Mouse (Mus musculus) hindbrain, embryonic 15.5 days (tissue): Measurements from ENCODE around the gene Krtap9-3. TPM values are rescaled to one million over a fixed set of nuclear protein-coding genes. Genes with fewer than 3 reads are reported as not detected.
"Not testable (repeated sequence)": the region's sequence is repeated elsewhere in the genome, so short reads cannot be mapped to it uniquely, and the experiment has no call there.

Experiments used
- ATAC-seq: fragments of 200-750 bp; cut with Nextera tagmentation; 2 replicates; pipeline ENCODE4 v1.8.0; 2017; ENCODE audit warnings: low read depth, moderate number of reproducible peaks, moderate TSS enrichment; ENCODE audit not compliant: low FRiP score
- H3K27ac ChIP-seq: fragments of 300-500 bp; sonication (generic); replicated peaks from 2 replicates; pipeline ENCODE4 v1.5.1; 2015; ENCODE audit warnings: mild to moderate bottlenecking, inconsistent platforms
- H3K27me3 ChIP-seq: fragments of 300-500 bp; sonication (generic); 2 replicates; pipeline ENCODE4 v1.6.1; 2015; ENCODE audit warnings: control low read depth, inconsistent platforms
- H3K36me3 ChIP-seq: fragments of 300-500 bp; sonication (generic); 2 replicates; pipeline ENCODE4 v1.6.1; 2015; ENCODE audit warnings: control low read depth, inconsistent platforms
- H3K4me1 ChIP-seq: fragments of 300-500 bp; sonication (generic); replicated peaks from 2 replicates; pipeline ENCODE4 v1.6.1; 2015; ENCODE audit warnings: control low read depth, inconsistent platforms
- H3K4me2 ChIP-seq: fragments of 300-500 bp; sonication (generic); 2 replicates; pipeline ENCODE4 v1.6.1; 2015; ENCODE audit warnings: moderate library complexity, mild to moderate bottlenecking, inconsistent platforms
- H3K4me3 ChIP-seq: fragments of 300-500 bp; sonication (generic); 2 replicates; pipeline ENCODE4 v1.5.1; 2015; ENCODE audit warnings: mild to moderate bottlenecking, inconsistent platforms
- H3K9ac ChIP-seq: fragments of 300-500 bp; sonication (generic); 2 replicates; pipeline ENCODE4 v1.6.1; 2015; ENCODE audit warnings: inconsistent platforms
- H3K9me3 ChIP-seq: fragments of 300-500 bp; sonication (generic); 2 replicates; pipeline ENCODE4 v1.6.1; 2016; ENCODE audit warnings: control low read depth, inconsistent platforms
- WGBS: fragments of 180-500 bp; shearing (Covaris S2); methylation state at CpG from one replicate; pipeline ENCODE4 v1.1.7; 2015; 5-methylcytosine and 5-hydroxymethylcytosine counted together
- polyA plus RNA-seq: library from polyadenylated mRNA; unstranded; fragments of >200 nt; fragmentation: Nextera tagmentation; extraction: Ambion mirVana; gene quantifications from 2 replicates; pipeline ENCODE4 v1.2.1, GENCODE M21; 2015

Gene Krtap9-3
- polyA plus RNA-seq, 1 experiment from 2014 or later = not detected

DNA sequence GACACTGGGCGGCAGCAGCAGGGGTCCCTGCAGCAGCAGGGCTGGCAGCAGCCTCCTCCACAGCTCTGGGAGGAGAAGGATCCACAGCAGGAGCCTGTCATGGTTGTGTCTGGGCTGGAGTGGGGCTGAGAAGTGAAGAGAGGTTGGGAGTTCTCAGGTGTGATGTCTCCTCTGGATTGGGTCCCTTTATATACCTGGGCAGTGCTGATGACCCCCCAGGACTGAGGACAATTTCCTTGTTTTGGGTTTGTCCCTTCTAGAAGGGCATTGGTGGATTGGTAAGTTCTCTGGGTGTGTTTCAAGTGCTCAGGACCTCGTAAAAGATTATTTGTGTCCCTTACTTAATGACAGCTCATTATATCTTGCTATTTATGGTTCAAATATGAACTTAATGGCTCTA lies 12.2 kb upstream of the Krtap9-3 start, which contains the start of gene Gm11937:
TSS of gene Gm11937 (minus strand) at position 101 of the 400 bp plus-strand sequence.
- H3K9me3 ChIP-seq, ATAC-seq, H3K9ac ChIP-seq, H3K36me3 ChIP-seq, H3K4me2 ChIP-seq, H3K27ac ChIP-seq, H3K4me1 ChIP-seq, H3K27me3 ChIP-seq, H3K4me3 ChIP-seq: not testable (repeated sequence)
- 79% methylated on average over 1 of the region's 2 CpGs for WGBS

DNA sequence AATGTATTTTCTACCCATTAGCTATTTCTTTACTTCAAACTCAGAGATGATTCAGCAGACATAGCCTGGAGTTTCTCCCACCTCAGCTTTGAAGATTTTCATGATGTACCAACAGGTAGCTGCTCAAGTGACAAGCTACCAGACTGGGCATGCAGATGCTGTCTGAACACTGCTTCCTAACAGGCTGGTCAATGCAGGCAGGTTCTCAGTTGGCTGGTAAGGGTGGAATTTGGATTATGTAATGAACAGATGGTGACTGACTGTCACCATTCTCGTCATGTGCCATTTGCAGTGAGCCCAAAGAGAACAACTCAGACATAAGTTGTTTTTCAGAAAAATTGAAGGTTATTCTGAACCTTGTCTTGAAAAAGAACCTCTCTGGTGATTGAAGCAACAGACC lies 11.2 kb upstream of the Krtap9-3 start:
- no peak for ATAC-seq
- 68% methylated on average over 1 of the region's 1 CpGs for WGBS
- H3K9ac ChIP-seq = no peak overlapping the region

DNA sequence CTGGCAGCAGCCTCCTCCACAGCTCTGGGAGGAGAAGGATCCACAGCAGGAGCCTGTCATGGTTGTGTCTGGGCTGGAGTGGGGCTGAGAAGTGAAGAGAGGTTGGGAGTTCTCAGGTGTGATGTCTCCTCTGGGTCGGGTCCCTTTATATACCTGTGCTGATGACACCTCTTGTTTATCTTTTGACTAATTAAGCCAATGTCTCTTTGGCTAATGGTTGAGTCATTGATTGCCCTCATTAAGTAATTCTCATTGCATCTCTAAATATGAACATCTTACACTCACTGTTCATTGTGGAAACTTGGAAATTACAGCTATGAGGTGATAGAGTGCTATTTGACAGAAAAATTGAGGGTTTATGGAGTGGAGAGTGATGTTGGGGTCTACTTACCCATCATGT lies 5.3 kb upstream of the Krtap9-3 start, which contains the start of gene Gm11938:
TSS of gene Gm11938 (minus strand) at position 101 of the 400 bp plus-strand sequence.
- not testable (repeated sequence) for H3K4me3 ChIP-seq, H3K4me1 ChIP-seq, H3K9ac ChIP-seq, H3K4me2 ChIP-seq, H3K9me3 ChIP-seq, H3K36me3 ChIP-seq, ATAC-seq, H3K27me3 ChIP-seq, H3K27ac ChIP-seq
- 88% methylated on average over 1 of the region's 1 CpGs for WGBS

More for the DNA sequence above, 11.2 kb upstream of the Krtap9-3 start:
- Histone ChIP-seq H3K27me3 (no peaks in the 10 kb centered on the region), H3K9me3 (no peaks in the 10 kb centered on the region), H3K4me2 (no peak overlapping the region), H3K27ac (no peak overlapping the region), H3K4me3 (no peak overlapping the region), H3K36me3 (no peaks in the 10 kb centered on the region), H3K4me1 (no peaks in the 10 kb centered on the region)

DNA sequence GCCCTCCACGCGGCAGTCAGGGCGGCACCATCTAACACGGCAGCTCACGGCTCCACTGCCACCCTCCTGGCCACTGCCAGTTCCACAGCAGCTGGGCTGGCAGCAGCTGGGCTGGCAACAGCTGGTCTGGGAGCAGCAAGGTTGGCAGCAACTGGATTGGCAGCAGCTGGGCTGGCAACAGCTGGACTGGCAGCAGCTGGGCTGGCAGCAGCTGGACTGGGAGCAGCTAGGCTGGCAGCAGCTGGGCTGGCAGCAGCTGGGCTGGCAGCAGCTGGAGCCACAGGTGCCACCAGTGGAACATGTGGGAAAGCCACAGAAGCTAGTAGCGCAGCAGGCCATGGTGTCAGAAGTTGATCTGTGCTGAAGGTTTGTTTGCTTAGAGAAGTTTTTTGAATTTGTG lies 6.9 kb downstream of the Krtap9-3 start, which contains the start of gene Krtap1-3:
TSS of gene Krtap1-3 (minus strand) at position 359 of the 400 bp plus-strand sequence.
- Histone ChIP-seq H3K4me2 (no peak within 1 kb of the TSS), H3K27me3 (no peaks in the 10 kb centered on the region), H3K27ac (no peak within 1 kb of the TSS), H3K36me3 (no peaks in the 10 kb centered on the region), H3K4me1 (no peaks in the 10 kb centered on the region), H3K4me3 (no peak within 1 kb of the TSS), H3K9me3 (no peaks in the 10 kb centered on the region), H3K9ac (no peak within 1 kb of the TSS)
- ATAC-seq = no peak
- 83% methylated on average over 6 of the region's 6 CpGs for WGBS

DNA sequence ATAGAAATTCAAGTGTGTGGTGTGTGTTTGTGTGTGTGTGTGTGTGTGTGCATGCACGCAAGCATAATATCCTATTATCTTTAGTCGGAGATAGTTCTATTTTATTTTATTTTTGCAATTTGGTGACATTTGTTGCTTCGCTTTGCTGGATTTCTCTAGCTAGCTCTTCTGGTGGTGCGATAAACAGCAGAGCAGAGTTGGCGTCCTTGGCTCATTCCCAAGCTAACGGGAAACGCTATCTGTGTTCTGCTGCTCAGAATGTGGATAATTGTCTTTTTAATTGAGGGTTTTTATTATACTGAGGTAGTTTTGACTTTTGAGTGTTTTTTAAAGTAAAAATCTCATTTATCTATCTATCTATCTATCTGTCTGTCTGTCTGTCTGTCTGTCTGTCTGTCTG lies 12.8 kb downstream of the Krtap9-3 start:
- Histone ChIP-seq H3K4me2 (no peak overlapping the region), H3K27me3 (no peaks in the 10 kb centered on the region), H3K4me3 (no peak overlapping the region), H3K9me3 (no peaks in the 10 kb centered on the region), H3K4me1 (no peaks in the 10 kb centered on the region), H3K27ac (no peak overlapping the region), H3K9ac (no peak overlapping the region), H3K36me3 (no peaks in the 10 kb centered on the region)
- no peak for ATAC-seq
- 87% methylated on average over 7 of the region's 7 CpGs for WGBS

DNA sequence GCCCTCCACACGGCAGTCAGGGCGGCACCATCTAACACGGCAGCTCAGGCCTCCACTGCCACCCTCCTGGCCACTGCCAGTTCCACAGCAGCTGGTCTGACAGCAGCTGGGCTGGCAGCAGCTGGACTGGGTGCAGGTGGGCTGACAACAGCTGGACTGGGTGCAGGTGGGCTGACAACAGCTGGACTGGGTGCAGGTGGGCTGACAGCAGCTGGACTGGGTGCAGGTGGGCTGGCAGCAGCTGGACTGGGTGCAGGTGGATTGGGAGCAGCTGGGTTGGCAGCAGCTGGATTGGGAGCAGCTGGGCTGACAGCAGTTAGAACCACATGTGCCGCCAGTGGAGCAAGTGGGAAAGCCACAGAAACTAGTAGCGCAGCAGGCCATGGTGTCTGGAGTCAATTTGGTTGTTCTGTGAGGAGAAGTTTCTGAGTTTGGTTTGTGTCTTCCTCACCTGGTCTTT lies 14.6 kb downstream of the Krtap9-3 start, which contains the start of gene Krtap1-4:
TSS of gene Krtap1-4 (minus strand) at position 410 of the 460 bp plus-strand sequence.
- no peak within 1 kb of the TSS for H3K4me3 ChIP-seq
- no peaks in the 10 kb centered on the region for H3K9me3 ChIP-seq
- H3K4me1 ChIP-seq = no peaks in the 10 kb centered on the region
- no peak within 1 kb of the TSS for H3K9ac ChIP-seq
- H3K27me3 ChIP-seq = no peaks in the 10 kb centered on the region
- no peak within 1 kb of the TSS for H3K4me2 ChIP-seq
- no peak within 1 kb of the TSS for H3K27ac ChIP-seq
- no peak for ATAC-seq
- WGBS = 84% methylated on average over 5 of the region's 5 CpGs
- no peaks in the 10 kb centered on the region for H3K36me3 ChIP-seq

DNA sequence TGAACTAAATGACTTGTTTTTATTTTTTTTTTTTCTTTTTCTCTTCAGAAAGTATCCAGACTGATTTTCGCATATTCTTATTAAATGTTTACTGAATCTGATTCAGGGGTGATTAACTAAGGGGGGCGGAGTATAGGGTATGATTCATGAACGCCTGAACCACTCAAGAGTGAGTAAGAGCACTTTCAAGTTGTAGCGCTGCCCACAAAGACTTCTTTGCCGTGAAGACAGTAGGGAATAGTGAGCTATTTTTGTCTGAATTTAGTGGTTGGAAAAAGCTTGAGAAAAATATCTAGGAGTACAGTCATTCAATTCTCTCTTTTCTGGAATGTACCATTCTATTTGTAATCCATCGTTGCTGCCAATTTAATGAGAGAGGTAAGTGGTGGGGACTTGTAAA lies 16.3 kb downstream of the Krtap9-3 start:
- no peak overlapping the region for H3K4me3 ChIP-seq
- H3K9me3 ChIP-seq = no peaks in the 10 kb centered on the region
- no peak overlapping the region for H3K9ac ChIP-seq
- H3K36me3 ChIP-seq = no peaks in the 10 kb centered on the region
- WGBS = 87% methylated on average over 6 of the region's 6 CpGs
- no peak overlapping the region for H3K27ac ChIP-seq
- no peaks in the 10 kb centered on the region for H3K27me3 ChIP-seq
- no peak overlapping the region for H3K4me2 ChIP-seq
- ATAC-seq = no peak
- H3K4me1 ChIP-seq = no peaks in the 10 kb centered on the region

DNA sequence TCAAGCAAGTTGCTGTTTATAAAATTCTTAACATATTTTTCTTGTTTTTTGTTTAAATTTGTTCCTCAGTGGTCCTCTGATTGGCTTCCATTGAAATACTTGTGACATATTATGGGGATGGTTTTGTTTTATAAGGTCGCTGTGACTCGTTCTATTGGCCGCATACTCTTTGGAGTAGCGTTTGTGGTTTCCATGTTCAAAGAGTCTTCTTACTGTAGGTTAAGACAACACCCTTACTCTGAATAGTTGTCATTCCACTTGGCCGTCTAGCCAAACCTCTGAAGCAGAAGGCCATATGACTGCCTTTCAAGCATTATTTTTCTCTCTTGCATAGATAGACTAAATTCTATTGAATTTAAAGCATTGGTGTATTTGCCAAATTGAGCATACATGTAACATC lies 16.9 kb downstream of the Krtap9-3 start:
- Histone ChIP-seq H3K4me2 (no peak overlapping the region), H3K27me3 (no peaks in the 10 kb centered on the region), H3K4me3 (no peak overlapping the region), H3K27ac (no peak overlapping the region), H3K9ac (no peak overlapping the region), H3K4me1 (no peaks in the 10 kb centered on the region), H3K9me3 (no peaks in the 10 kb centered on the region), H3K36me3 (no peaks in the 10 kb centered on the region)
- no peak for ATAC-seq
- WGBS = 92% methylated on average over 5 of the region's 5 CpGs

DNA sequence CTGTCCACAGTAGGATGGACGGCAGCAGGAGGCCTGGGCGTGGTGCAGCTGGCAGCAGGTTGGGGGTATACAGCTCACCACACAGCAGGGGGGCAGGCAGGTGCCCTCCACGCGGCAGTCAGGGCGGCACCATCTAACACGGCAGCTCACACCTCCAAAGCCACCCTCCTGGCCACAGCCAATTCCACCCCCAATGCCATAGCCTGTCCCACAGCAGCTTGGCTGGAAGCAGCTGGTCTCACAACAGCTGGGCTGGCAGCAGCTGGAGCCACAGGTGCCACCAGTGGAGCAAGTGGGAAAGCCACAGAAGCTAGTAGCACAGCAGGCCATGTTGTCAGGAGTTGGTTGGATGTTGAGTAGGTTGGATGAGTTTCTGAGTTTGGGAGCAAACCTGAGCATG lies 17.3 kb downstream of the Krtap9-3 start, which contains the start of gene Krtap1-5:
TSS of gene Krtap1-5 (minus strand) at position 381 of the 400 bp plus-strand sequence.
- no peak within 1 kb of the TSS for H3K27ac ChIP-seq
- no peaks in the 10 kb centered on the region for H3K4me1 ChIP-seq
- no peak for ATAC-seq
- no peak within 1 kb of the TSS for H3K4me2 ChIP-seq
- no peaks in the 10 kb centered on the region for H3K36me3 ChIP-seq
- H3K9ac ChIP-seq = no peak within 1 kb of the TSS
- 90% methylated on average over 6 of the region's 6 CpGs for WGBS
- H3K27me3 ChIP-seq = no peaks in the 10 kb centered on the region
- no peaks in the 10 kb centered on the region for H3K9me3 ChIP-seq
- no peak within 1 kb of the TSS for H3K4me3 ChIP-seq

DNA sequence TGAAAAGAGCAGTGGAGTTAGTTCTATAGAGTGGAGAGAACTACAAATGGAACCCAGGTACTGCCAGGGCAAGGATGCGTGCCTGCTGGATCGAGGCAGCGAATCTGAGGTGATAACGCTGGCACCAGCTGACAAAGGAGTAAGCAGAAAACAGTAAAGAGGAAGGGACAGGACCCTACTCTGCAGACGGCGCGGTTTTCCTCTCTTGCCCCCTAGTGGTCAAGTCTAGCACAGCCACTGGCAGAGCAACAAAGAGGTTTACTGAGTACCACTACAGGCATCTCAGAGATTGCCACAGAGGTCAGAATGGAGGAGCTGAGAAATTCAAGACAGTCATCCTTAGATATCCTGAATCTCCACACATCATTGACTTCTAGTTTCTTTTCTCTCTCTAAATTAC lies 23.8 kb downstream of the Krtap9-3 start:
- H3K9ac ChIP-seq = no peak overlapping the region
- peak; percentile 59; the same call in 1 of the 2 replicates for ATAC-seq

DNA sequence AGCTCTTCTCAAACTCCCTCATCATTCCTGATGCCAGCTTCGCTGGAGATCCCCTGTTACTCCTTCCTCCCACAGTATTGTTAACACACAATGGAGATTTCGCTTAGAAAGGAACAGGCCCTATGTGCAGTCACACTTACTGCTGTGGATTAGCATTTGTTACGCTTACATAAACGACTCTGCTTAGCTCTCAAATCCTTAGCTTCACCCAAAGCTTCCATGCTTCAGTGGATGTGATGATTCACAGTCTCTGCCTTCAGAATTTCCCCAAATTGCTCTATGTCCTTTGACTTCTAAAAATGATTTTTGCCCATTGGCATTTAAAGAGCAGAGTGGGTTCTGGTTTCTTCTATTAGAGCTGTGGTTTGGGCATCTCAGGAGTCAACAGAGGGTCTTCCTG lies 24.7 kb downstream of the Krtap9-3 start:
- H3K36me3 ChIP-seq = no peaks in the 10 kb centered on the region
- H3K4me3 ChIP-seq = no peak overlapping the region
- H3K4me2 ChIP-seq = no peak overlapping the region
- 39% methylated on average over 4 of the region's 4 CpGs for WGBS
- no peaks in the 10 kb centered on the region for H3K9me3 ChIP-seq
- no peak overlapping the region for H3K9ac ChIP-seq
- no peaks in the 10 kb centered on the region for H3K4me1 ChIP-seq
- no peak overlapping the region for H3K27ac ChIP-seq
- ATAC-seq = no peak
- H3K27me3 ChIP-seq = no peaks in the 10 kb centered on the region

More for the DNA sequence above, 23.8 kb downstream of the Krtap9-3 start:
- Histone ChIP-seq H3K4me2 (peak overlapping the region; percentile 42), H3K4me3 (0 out of 2 replicates have a peak overlapping the region, but pooled peaks have one; percentile 9), H3K27ac (no peak overlapping the region), H3K36me3 (no peaks in the 10 kb centered on the region), H3K9me3 (no peaks in the 10 kb centered on the region), H3K27me3 (no peaks in the 10 kb centered on the region), H3K4me1 (no peaks in the 10 kb centered on the region)
- 5% methylated on average over 7 of the region's 7 CpGs for WGBS

DNA sequence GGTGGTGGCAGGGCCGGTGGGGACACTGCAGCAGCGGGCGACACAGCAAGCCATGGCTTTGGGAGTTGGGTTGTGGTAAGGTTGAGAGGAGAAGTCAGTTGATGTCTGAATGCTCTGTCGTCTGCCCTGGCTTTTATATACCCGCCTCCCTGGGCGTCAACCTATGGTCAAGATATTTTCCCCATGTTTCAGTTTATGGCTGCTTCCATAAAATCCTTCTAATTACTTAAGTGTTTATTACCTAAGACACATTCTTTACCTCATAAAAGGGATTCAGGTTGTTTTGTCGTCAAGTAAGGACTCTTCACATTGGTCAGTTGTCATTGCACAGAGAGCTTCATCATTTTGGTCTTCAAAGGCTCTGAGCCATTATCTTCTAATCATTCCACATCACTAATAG lies 31.4 kb downstream of the Krtap9-3 start, which contains the start of gene Krtap3-1:
TSS of gene Krtap3-1 (minus strand) at position 101 of the 400 bp plus-strand sequence.
- no peak within 1 kb of the TSS for H3K4me3 ChIP-seq
- H3K4me1 ChIP-seq = no peaks in the 10 kb centered on the region
- no peak within 1 kb of the TSS for H3K9ac ChIP-seq
- no peaks in the 10 kb centered on the region for H3K27me3 ChIP-seq
- WGBS = 89% methylated on average over 7 of the region's 7 CpGs
- H3K4me2 ChIP-seq = no peak within 1 kb of the TSS
- no peak within 1 kb of the TSS for H3K27ac ChIP-seq
- no peak for ATAC-seq
- H3K36me3 ChIP-seq = no peaks in the 10 kb centered on the region
- no peaks in the 10 kb centered on the region for H3K9me3 ChIP-seq

DNA sequence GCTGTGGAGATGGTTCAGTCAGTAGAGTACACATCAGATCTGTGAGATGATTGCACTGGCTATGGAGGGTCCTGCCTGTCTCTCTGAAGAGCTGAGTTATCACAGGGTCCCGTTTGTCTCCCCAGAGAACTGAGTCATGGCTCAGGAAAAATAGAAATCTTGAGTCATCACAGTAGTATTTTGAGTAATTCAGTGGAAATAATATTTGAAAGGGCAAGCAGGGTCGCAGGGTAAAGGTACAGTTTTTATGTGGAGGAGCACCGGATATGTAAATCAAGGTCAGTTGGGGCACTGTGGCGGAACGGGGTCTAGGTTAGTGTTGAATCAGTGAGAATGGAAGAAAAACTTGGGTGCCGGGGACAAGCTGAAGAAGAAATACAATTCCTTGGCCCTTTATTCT lies 35.3 kb downstream of the Krtap9-3 start:
- H3K4me2 ChIP-seq = no peak overlapping the region
- no peak overlapping the region for H3K9ac ChIP-seq
- H3K27ac ChIP-seq = no peak overlapping the region
- H3K4me1 ChIP-seq = no peaks in the 10 kb centered on the region
- no peak for ATAC-seq
- no peaks in the 10 kb centered on the region for H3K36me3 ChIP-seq
- 81% methylated on average over 6 of the region's 6 CpGs for WGBS
- H3K9me3 ChIP-seq = no peaks in the 10 kb centered on the region
- H3K4me3 ChIP-seq = no peak overlapping the region
- H3K27me3 ChIP-seq = no peaks in the 10 kb centered on the region
